Mouse (Mus musculus): ENCODE measurements around the gene Atp6v0c. TPM values are rescaled to one million over a fixed set of nuclear protein-coding genes. Genes with fewer than 3 reads are reported as not detected.

Atp6v0c gene
- total RNA-seq (2012; rRNA removed) (58.4 and 59.3 TPM in 2 replicates), polyA plus RNA-seq (2012; ENCODE audit: insufficient read depth in 1 of 2, insufficient read length in 2 of 2, low read depth in 1 of 2, low replicate concordance in 2 of 2, missing spikeins in 1 of 2) (100 to 1,000 TPM; 125 to 515 TPM)

DNA sequence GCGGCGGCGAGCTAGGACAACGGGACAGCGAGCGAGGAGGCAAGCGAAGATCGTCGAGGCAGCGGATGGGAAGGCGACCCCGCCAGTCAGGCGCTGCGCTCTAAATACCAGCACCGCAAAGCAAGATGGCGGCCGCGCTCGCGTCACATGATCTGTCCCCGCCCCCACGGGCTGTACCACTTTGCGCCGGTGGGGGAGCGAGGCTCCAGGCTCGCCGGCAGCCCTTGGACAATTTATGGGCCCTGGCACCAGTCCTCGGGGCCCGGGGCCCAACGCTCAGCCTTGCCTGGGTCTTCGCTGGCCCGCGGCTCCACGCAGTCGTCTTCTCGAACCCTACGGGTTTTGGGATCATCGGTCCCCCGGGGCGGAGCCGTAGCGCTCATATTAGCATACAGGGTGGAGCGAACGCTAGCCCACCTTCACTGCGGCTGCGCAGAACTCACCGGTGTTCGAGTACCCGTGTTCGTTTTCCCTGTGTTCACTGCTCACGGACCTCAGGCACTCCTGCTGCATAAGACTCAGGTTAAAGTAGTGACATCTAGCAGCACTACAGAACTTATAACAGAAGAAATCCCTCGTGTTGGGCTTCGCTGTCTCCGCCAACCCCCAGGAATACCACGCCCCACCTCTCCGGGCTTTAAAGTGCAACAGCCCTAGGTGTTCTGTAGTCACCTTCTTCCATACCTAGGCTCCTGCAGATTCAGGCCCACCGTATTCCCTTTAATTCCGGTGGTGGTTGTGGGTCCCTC, at the start of gene Atp6v0c:
Gene Atp6v0c, minus strand, starts transcription at position 386 of the 749 bp plus-strand sequence.
- peaks cover 4 to 28% of the 10 kb centered on the region in 2 experiments for H3K36me3 ChIP-seq (ENCODE audit: control insufficient read depth in 1 of 2, insufficient read depth in 2 of 2, low read length in 2 of 2)
- H3K4me1 ChIP-seq (ENCODE audit: control insufficient read depth in 1 of 2, insufficient read depth in 2 of 2, low read length in 2 of 2), result peaks cover 11 to 33% of the 10 kb centered on the region in 2 experiments
- peak; percentile 96 for DNase-seq (ENCODE audit: low read depth, low spot score)
- peak within 1 kb of the TSS; percentile 96 for H3K9ac ChIP-seq (ENCODE audit: control insufficient read depth, low read depth, low read length, poor library complexity, severe bottlenecking)
- no peaks in the 10 kb centered on the region for H3K9me3 ChIP-seq (replicated peaks; ENCODE audit: insufficient read depth, low read length)
- peaks cover 34% of the 10 kb centered on the region for H3K79me2 ChIP-seq (ENCODE audit: control insufficient read depth, insufficient read depth, low read length, poor library complexity)
- peak within 1 kb of the TSS; percentile 97 for H3K27ac ChIP-seq (ENCODE audit: control insufficient read depth, low read depth, low read length)
- H3K4me3 ChIP-seq (ENCODE audit: control insufficient read depth in 1 of 2, insufficient read depth in 1 of 2, low read depth in 2 of 2, low read length in 2 of 2), result peak within 1 kb of the TSS; percentile 81 to 88
- no peaks in the 10 kb centered on the region for H3K27me3 ChIP-seq (ENCODE audit: control insufficient read depth in 1 of 2, insufficient read depth in 2 of 2, low read length in 2 of 2)
- TF ChIP-seq MYC (IDR thresholded peaks at IDR 0.05; ENCODE audit: low read depth, low read length) (no peak), E2F4 (IDR thresholded peaks at IDR 0.05; ENCODE audit: borderline replicate concordance, low read depth, low read length) (no peak), NRF1 (IDR thresholded peaks at IDR 0.05; ENCODE audit: insufficient read depth, low read depth, low read length, poor library complexity, severe bottlenecking) (peak; percentile 85), SIN3A (IDR thresholded peaks at IDR 0.05; ENCODE audit: low read length) (peak; percentile 79), MAX (IDR thresholded peaks at IDR 0.05; ENCODE audit: low read length) (0 out of 2 replicates have a peak, but pooled peaks have one; percentile 34), HCFC1 (IDR thresholded peaks at IDR 0.05; ENCODE audit: low read depth, low read length) (peak; percentile 74), TAL1 (IDR thresholded peaks at IDR 0.05; ENCODE audit: low read length) (no peak), USF2 (IDR thresholded peaks at IDR 0.05; ENCODE audit: borderline replicate concordance in 1 of 2, insufficient read depth in 1 of 2, low read depth in 1 of 2, low read length in 2 of 2) (peak; percentile 26 to 69; a peak in 2 of 4 replicates), ZMIZ1 (IDR thresholded peaks at IDR 0.05; ENCODE audit: low read depth, low read length) (peak; percentile 74), USF1 (IDR thresholded peaks at IDR 0.05; ENCODE audit: low read depth, low read length) (peak; percentile 94), ETS1 (IDR thresholded peaks at IDR 0.05; ENCODE audit: low read depth, low read length) (no peak), CHD1 (IDR thresholded peaks at IDR 0.05; ENCODE audit: low read depth, low read length) (peak; percentile 99), EP300 (IDR thresholded peaks at IDR 0.05; ENCODE audit: low read depth in 1 of 2, low read length in 2 of 2) (no peak), POLR2A (IDR thresholded peaks at IDR 0.05; ENCODE audit: control insufficient read depth in 1 of 2, insufficient read depth in 1 of 2, low read depth in 1 of 2, low read length in 2 of 2, poor library complexity in 1 of 2) (peak; percentile 19 to 81; a peak in 3 of 4 replicates), TCF12 (IDR thresholded peaks at IDR 0.05; ENCODE audit: low read depth, low read length) (peak; percentile 33), NELFE (IDR thresholded peaks at IDR 0.05; ENCODE audit: low read depth, low read length) (peak; percentile 74), TBP (IDR thresholded peaks at IDR 0.05; ENCODE audit: low read depth, low read length) (peak; percentile 52; the same call in 1 of the 2 replicates), POLR2AphosphoS2 (IDR thresholded peaks at IDR 0.05; ENCODE audit: low read length) (peak; percentile 94), RCOR1 (IDR thresholded peaks at IDR 0.05; ENCODE audit: low read depth, low read length) (no peak), JUND (IDR thresholded peaks at IDR 0.05; ENCODE audit: low read depth, low read length) (no peak)

All from MEL (cell line).